8 mouse cellular contexts compared by ENCODE assay signal in the genomic region with DNA sequence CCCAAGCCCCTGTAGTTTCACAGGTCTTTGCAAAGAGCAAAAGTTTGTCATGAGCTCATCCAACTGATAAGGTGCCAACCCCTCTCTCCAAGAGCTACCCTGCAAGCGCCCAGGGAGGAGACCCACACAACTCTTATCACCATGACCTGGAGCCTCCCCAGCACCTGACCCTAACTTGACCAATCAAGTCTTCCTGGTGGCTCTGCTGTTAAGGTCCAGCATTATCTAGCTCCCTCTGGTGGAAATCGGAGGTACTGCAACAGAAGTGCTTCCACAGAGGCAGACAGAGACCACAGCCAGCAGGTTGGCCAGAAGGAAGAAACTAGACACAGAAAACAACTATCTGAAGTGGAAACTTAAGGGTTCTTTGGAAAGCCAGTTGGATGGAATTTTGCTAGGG. TPM values are rescaled to one million over a fixed set of nuclear protein-coding genes. Genes with fewer than 3 reads are reported as not detected.
DNase-seq lines count a peak whose midpoint lies in the region; TF ChIP-seq lines count a peak whose summit lies in the region.

No protein-coding gene starts in this region.

- peaks cover 13% of the 10 kb centered on the region for H3K79me2 ChIP-seq in C2C12 (ENCODE audit: control insufficient read depth, insufficient read depth)

- H3K27me3 ChIP-seq in C2C12 (ENCODE audit: control insufficient read depth, insufficient read depth, insufficient read length): no peaks in the 10 kb centered on the region

- H3K36me3 ChIP-seq in C2C12 (ENCODE audit: control insufficient read depth, insufficient read depth): no peaks in the 10 kb centered on the region

- DNase-seq in NIH3T3 (ENCODE audit: low read depth): peak; percentile 86
- peak; percentile 67 for DNase-seq in cerebellum, adult 9-11 months
- peak; percentile 60 for DNase-seq in gastrocnemius, postnatal 25 days
- peak; percentile 67 for DNase-seq in large intestine, adult 2 months (ENCODE audit: low read depth, low spot score)
- DNase-seq in lung, adult 18-20 months: peak; percentile 84 to 91
- peak; percentile 79 for DNase-seq in retina, postnatal 7 days (ENCODE audit: low read depth, low spot score)
- DNase-seq in urinary bladder, postnatal 10 days (ENCODE audit: low spot score): peak; percentile 26

- H3K79me3 ChIP-seq in C2C12 (ENCODE audit: low read depth): peaks cover 10% of the 10 kb centered on the region

- no peak overlapping the region for H3K4me3 ChIP-seq in C2C12 (ENCODE audit: insufficient read depth, poor library complexity, severe bottlenecking)

- WGBS in large intestine, adult 2 months: 7% methylated on average over 2 of the region's 2 CpGs

- no peak overlapping the region for H3ac ChIP-seq in C2C12 (ENCODE audit: control insufficient read depth, insufficient read length, low read depth)

- TF ChIP-seq CTCF in C2C12 (IDR thresholded peaks at IDR 0.05; ENCODE audit: control insufficient read depth, insufficient read depth, insufficient read length): peak; percentile 61

TF ChIP-seq in C2C12, 6 proteins besides CTCF, POLR2A, EP300 and RAD21:
- TF ChIP-seq MYOG (IDR thresholded peaks at IDR 0.05; ENCODE audit: control insufficient read depth, extremely low read depth, insufficient read length) (no peak), FOSL1 (IDR thresholded peaks at IDR 0.05; ENCODE audit: insufficient read depth, low read length, poor library complexity, severe bottlenecking) (no peak), USF1 (IDR thresholded peaks at IDR 0.05; ENCODE audit: low read depth) (peak; percentile 87)

RNA-seq across cellular contexts. Expression of a gene that starts 3.7 kb away (rescaled TPM):
- 160 TPM for polyA plus RNA-seq in C2C12 (2012; fragmentation: generic; extraction: Trizol)
- total RNA-seq in gastrocnemius, postnatal 25 days (2021): 100 to 1,000 TPM; 580 to 597 TPM
- polyA plus RNA-seq in large intestine, adult 2 months (2012; rRNA removed): 174 and 224 TPM in 2 replicates

Comparison
In these comparisons a context has a peak if more than half of its experiments do, and no peak if none do; other contexts are left out.
1. DNase-seq: peak in every context shown above with its lines; median percentile 88 in lung, adult 18-20 months; 86 in NIH3T3; 79 in retina, postnatal 7 days; 67 in cerebellum, adult 9-11 months; 67 in large intestine, adult 2 months; 60 in gastrocnemius, postnatal 25 days; 26 in urinary bladder, postnatal 10 days.